Mouse (Mus musculus): ENCODE measurements at regions not wholly inside any gene's neighbourhood (a gene's known extent, or its start where the extent isn't known, plus 50 kb on each side); places are given as distances from the start of the nearest gene placed in this dataset.

DNA sequence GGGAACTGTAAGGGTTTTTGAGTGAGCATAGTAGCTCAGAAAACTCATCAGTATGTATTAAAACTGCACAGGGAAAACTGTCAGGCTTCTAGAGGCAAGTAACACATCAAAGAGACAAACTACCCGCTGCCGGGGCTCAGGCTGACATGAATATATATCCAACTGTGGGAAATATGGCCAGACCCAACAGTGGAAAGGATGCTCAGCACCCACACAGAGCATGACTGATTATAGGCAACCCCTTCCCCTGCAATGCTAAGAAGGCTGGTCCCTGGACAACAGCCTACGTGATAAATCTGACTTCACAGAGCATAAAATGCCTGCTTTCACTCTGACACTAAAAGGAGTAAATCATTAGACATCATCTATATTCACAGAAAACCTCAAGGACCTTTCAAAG is 324.3 kb upstream of the Nrsn1 start:
- TF ChIP-seq CTCF (IDR thresholded peaks at IDR 0.05; ENCODE audit: low read depth) (no peak), EP300 (IDR thresholded peaks at IDR 0.05; ENCODE audit: low read depth) (no peak)
